Mouse (Mus musculus) limb, embryonic 11.5 days (tissue): ENCODE results near the gene Gm49711. TPM values are rescaled to one million over a fixed set of nuclear protein-coding genes. Genes with fewer than 3 reads are reported as not detected.
A peak's percentile ranks its signal among the peaks of the same experiment; 100 is the strongest.
"Not testable (repeated sequence)": the region's sequence is repeated elsewhere in the genome, so short reads cannot be mapped to it uniquely, and the experiment has no call there.

Experiments used
- ATAC-seq: fragments of 200-750 bp; cut with Nextera tagmentation; 2 replicates; pipeline ENCODE4 v1.8.0; 2017; ENCODE audit warnings: low read depth; ENCODE audit not compliant: insufficient number of reproducible peaks, low FRiP score, low TSS enrichment
- DNase-seq: peaks from one replicate; pipeline ENCODE4 v3.0.0-alpha.2; 2015; ENCODE audit warnings: low spot score
- H3K27ac ChIP-seq: fragments of 300-500 bp; sonication (generic); replicated peaks from 2 replicates; pipeline ENCODE4 v1.5.1; 2014; ENCODE audit warnings: low read depth, mild to moderate bottlenecking, low read length
- H3K27me3 ChIP-seq: fragments of 300-500 bp; sonication (generic); 2 replicates; pipeline ENCODE4 v1.6.1; 2014; ENCODE audit warnings: mild to moderate bottlenecking, low read length, mixed read lengths; ENCODE audit not compliant: control insufficient read depth, insufficient read depth
- H3K36me3 ChIP-seq: fragments of 300-500 bp; sonication (generic); 2 replicates; pipeline ENCODE4 v1.6.1; 2014; ENCODE audit warnings: mild to moderate bottlenecking, low read length, moderate library complexity, mixed read lengths; ENCODE audit not compliant: control insufficient read depth, insufficient read depth
- H3K4me1 ChIP-seq: fragments of 300-500 bp; sonication (generic); 2 replicates; pipeline ENCODE4 v1.6.1; 2014; ENCODE audit warnings: low read length, mixed read lengths; ENCODE audit not compliant: control insufficient read depth, insufficient read depth
- H3K4me2 ChIP-seq: fragments of 300-500 bp; sonication (generic); 2 replicates; pipeline ENCODE4 v1.6.1; 2014; ENCODE audit warnings: low read depth, mild to moderate bottlenecking, moderate library complexity; ENCODE audit not compliant: severe bottlenecking
- H3K4me3 ChIP-seq: fragments of 300-500 bp; sonication (generic); 2 replicates; pipeline ENCODE4 v1.5.1; 2014; ENCODE audit warnings: low read depth, low read length
- H3K9ac ChIP-seq: fragments of 300-500 bp; sonication (generic); 2 replicates; pipeline ENCODE4 v1.6.1; 2014; ENCODE audit warnings: mild to moderate bottlenecking, low read length
- H3K9me3 ChIP-seq: fragments of 300-500 bp; sonication (generic); 2 replicates; pipeline ENCODE4 v1.6.1; 2016; ENCODE audit warnings: low read length; ENCODE audit not compliant: control insufficient read depth
- WGBS: fragments of 180-500 bp; shearing (Covaris S2); extraction: QIAGEN DNeasy Blood & Tissue Kit; methylation state at CpG from one replicate; pipeline ENCODE4 v1.1.7; 2014; 5-methylcytosine and 5-hydroxymethylcytosine counted together
- polyA plus RNA-seq: library from polyadenylated mRNA; unstranded; fragments of >200 nt; fragmentation: Nextera tagmentation; extraction: Ambion mirVana; gene quantifications from 2 replicates; pipeline ENCODE4 v1.2.1, GENCODE M21; 2014

The Gm49711 gene
- polyA plus RNA-seq, 1 experiment from 2014 or later = not detected

DNA sequence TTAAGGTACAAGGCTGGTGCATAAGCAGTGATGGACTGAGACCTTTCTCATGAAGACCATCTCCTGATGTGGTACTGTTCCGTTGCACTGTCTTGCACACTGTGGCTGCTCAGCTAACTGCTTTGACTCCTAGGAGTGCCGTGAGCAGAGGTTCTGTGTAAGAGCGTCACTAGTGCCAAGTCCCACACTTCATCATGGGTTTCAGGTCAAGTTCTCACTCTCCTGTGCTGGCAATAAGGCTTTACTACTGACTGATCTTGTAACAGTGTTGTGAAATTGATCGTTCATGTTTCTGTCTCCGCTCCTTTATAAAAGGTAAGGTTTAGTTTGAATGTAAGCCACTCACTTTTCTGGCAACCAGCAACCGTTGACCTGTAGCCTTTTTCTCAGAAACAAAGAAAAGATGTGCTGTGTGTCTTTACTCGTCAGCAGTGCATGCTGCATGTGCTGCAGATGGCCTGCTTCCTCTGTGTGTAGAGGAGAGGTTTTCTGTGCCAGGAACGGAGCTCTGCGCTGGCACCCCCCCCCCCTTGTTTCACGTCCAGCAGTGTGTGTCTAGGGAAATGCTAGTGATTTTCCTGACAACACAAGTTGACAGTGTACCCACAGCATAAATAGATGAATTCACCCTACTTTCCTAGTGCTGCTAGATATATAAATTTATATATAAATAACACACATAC lies 25.8 kb downstream of the Gm49711 start:
- Histone ChIP-seq H3K36me3 (no peaks in the 10 kb centered on the region), H3K27me3 (no peaks in the 10 kb centered on the region), H3K4me2 (no peak overlapping the region), H3K27ac (no peak overlapping the region), H3K4me3 (no peak overlapping the region), H3K4me1 (no peaks in the 10 kb centered on the region), H3K9me3 (no peaks in the 10 kb centered on the region), H3K9ac (no peak overlapping the region)
- no peak for ATAC-seq
- no peak for DNase-seq
- 88% methylated on average over 10 of the region's 10 CpGs for WGBS

DNA sequence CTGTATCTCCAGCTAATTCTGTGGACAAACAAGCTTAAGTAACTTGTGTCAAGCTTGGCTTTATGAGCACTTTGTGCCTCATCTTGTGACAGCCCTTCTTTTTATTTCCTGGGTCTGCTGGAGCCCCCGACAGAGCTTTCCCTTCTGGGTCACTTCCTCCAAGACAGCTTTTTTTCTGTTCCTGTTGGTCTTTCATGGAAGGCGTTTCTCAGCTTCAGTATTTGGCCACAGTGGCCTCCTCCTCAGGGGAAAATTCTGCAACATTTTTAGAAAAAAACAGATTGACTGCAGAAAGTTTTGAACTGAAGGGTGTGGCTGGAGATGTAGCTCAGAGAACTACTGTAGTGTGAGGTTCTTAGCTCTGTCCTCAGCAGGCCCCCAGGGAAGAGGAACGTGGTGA lies 31.1 kb downstream of the Gm49711 start:
- Histone ChIP-seq H3K4me3 (no peak overlapping the region), H3K4me2 (no peak overlapping the region), H3K27ac (no peak overlapping the region), H3K9me3 (no peaks in the 10 kb centered on the region), H3K27me3 (no peaks in the 10 kb centered on the region), H3K4me1 (no peaks in the 10 kb centered on the region), H3K36me3 (no peaks in the 10 kb centered on the region), H3K9ac (no peak overlapping the region)
- 72% methylated on average over 3 of the region's 3 CpGs for WGBS
- ATAC-seq (no peak), DNase-seq (no peak)

DNA sequence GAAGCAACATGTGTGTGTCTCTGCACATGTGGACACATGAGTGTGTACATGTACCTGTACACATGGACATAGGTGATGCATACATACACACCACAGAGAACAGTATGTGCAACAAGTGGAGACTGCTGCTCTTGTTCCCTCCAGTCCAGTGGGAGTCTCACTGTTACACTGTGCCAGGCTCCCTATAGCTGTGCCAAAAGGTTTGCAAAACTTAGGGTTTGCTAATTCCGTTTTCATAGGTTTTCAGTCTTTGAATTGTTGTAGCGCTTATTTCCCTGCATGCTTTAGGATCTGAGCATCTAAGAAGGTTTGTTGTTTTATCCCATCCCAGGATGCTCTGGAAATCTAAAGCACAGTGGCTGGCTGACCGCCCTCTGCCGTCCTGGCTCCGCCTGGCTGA lies 33.8 kb downstream of the Gm49711 start:
- Histone ChIP-seq H3K27ac (no peak overlapping the region), H3K4me2 (no peak overlapping the region), H3K27me3 (no peaks in the 10 kb centered on the region), H3K9ac (no peak overlapping the region), H3K9me3 (no peaks in the 10 kb centered on the region), H3K4me3 (no peak overlapping the region), H3K4me1 (no peaks in the 10 kb centered on the region), H3K36me3 (no peaks in the 10 kb centered on the region)
- WGBS = 91% methylated on average over 5 of the region's 5 CpGs
- ATAC-seq (no peak), DNase-seq (no peak)

DNA sequence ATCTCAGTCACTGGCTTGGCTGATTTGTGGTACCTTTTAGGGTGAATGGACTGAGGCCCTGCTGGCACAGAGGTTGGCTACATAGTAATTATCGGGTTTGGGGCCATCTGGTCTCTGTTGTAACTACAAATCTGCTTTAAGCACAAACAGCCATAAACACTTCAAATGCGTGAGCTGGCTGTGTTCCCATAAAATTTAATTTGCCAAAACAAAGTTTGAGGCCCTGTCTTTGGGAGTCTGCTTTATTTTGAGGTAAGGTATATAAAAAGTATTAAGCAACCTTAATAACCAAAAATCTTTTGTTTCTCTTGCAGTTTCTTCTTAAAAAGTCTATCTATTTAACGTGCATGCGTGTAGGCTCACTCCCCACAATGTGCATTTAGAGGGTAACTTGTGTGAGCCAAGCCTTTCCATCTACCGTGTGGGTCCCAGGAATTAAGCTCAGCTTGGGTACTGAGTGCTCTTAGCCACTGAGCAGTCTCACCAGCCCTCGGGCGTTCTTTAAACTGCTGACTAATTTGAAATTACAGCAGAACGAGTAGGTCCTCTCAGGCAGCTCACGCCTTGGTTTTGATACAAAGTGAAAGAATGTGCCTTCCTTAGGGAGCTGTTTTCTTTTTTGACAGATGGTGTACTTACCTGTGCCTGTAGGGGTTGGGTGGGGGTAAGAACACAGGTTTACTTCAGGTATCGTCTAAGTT lies 40.4 kb downstream of the Gm49711 start:
- Histone ChIP-seq H3K36me3 (no peaks in the 10 kb centered on the region), H3K9ac (no peak overlapping the region), H3K27ac (0 out of 2 replicates have a peak overlapping the region, but pooled peaks have one; percentile 39), H3K9me3 (no peaks in the 10 kb centered on the region), H3K4me3 (no peak overlapping the region), H3K4me2 (no peak overlapping the region), H3K27me3 (no peaks in the 10 kb centered on the region), H3K4me1 (peaks cover 22% of the 10 kb centered on the region)
- DNase-seq = peak; percentile 56
- 0 out of 2 replicates have a peak, but pooled peaks have one; percentile 39 for ATAC-seq
- WGBS = 29% methylated on average over 10 of the region's 10 CpGs

DNA sequence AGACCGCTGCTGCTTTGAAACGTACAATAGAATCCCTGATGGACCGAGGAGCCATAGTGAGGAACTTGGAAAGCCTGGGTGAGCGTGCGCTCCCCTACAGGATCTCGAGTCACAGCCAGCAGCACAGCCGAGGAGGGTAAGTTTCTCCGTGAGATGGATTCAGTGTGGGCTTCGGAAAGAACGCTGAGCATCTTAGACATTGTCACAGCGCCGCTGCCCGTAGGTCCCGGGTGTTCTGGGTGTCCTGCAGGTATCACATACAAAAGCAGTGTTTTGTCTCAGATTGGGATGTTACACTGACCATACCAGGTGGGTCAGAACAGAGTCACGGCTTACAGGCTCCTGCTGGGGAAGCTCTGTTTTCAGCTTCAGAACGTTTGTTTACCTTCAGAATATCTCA lies 41.5 kb downstream of the Gm49711 start:
- Histone ChIP-seq H3K36me3 (no peaks in the 10 kb centered on the region), H3K4me2 (no peak overlapping the region), H3K4me1 (peaks cover 22% of the 10 kb centered on the region), H3K9ac (no peak overlapping the region), H3K9me3 (no peaks in the 10 kb centered on the region), H3K27ac (no peak overlapping the region), H3K27me3 (no peaks in the 10 kb centered on the region), H3K4me3 (no peak overlapping the region)
- 85% methylated on average over 16 of the region's 16 CpGs for WGBS
- ATAC-seq (no peak), DNase-seq (no peak)

DNA sequence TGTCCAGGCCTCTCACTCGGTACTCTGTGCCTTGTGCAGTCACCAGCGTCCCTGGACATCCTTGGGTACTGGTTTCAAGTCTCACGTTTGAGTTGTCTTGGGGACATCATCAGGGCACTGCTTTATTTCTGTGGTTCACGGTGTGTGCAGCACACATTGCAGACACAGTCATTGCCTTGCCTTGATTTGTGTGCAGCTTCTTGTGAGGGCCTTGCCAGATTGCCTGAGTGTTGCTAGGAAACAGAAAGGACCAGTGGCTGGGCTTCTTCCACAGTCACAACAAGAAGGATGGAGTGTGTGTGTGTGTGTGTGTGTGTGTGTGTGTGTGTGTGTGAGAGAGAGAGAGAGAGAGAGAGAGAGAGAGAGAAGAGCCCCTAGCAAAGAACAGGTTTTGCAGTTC lies 42.0 kb downstream of the Gm49711 start:
- H3K27me3 ChIP-seq = no peaks in the 10 kb centered on the region
- no peaks in the 10 kb centered on the region for H3K9me3 ChIP-seq
- ATAC-seq (no peak), DNase-seq (no peak)
- H3K27ac ChIP-seq = no peak overlapping the region
- WGBS = 70% methylated on average over 4 of the region's 4 CpGs
- H3K4me2 ChIP-seq = no peak overlapping the region
- peaks cover 22% of the 10 kb centered on the region for H3K4me1 ChIP-seq
- H3K9ac ChIP-seq = no peak overlapping the region
- H3K36me3 ChIP-seq = no peaks in the 10 kb centered on the region
- no peak overlapping the region for H3K4me3 ChIP-seq

DNA sequence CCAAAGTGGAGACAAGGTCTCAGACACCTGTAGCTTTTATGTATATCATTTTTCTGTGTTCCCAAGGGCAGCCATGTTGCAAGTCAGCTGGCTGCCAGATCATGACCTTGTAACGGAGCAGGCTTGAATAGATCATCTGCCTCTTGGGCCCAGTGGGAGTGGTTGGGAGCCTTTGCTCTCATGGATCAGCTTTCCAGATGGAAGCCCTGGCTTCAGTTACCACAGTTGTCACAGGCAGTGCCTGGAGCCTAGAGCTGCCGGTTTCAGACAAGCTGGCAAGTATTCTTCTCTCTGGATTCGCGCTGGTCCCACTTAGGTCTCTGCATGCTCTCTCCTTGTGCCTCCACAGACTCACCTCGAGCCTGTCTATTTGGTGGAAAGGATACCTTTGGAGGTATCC lies 44.0 kb downstream of the Gm49711 start:
- 81% methylated on average over 5 of the region's 5 CpGs for WGBS
- Histone ChIP-seq H3K9ac (no peak overlapping the region), H3K9me3 (no peaks in the 10 kb centered on the region), H3K27ac (no peak overlapping the region), H3K4me2 (no peak overlapping the region), H3K4me1 (peaks cover 22% of the 10 kb centered on the region), H3K36me3 (no peaks in the 10 kb centered on the region), H3K27me3 (no peaks in the 10 kb centered on the region), H3K4me3 (no peak overlapping the region)
- ATAC-seq = no peak
- no peak for DNase-seq

DNA sequence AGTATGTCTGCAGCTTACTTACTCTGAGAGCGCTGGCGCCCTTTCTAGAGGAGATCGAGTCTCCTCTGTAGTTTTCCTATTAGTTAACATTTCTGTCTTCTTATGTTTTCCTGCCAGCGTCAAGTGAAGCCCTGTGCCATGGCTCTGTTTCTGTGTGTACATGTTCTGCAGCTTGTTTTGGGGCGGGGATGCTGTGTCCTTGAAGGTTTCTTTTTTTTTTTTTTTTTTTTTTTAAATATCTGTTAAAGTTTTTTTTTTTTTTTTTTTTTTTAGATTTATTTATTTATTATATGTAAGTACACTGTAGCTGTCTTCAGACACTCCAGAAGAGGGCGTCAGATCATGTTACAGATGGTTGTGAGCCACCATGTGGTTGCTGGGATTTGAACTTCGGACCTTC lies 44.8 kb downstream of the Gm49711 start:
- not testable (repeated sequence) for H3K36me3 ChIP-seq, H3K27me3 ChIP-seq, H3K9ac ChIP-seq, H3K4me3 ChIP-seq, ATAC-seq, H3K9me3 ChIP-seq, DNase-seq, H3K4me2 ChIP-seq, H3K27ac ChIP-seq
- H3K4me1 ChIP-seq = peaks cover 17% of the 10 kb centered on the region
- 93% methylated on average over 6 of the region's 7 CpGs for WGBS
